Mouse (Mus musculus): ENCODE data around the gene Nrbp1.

Nrbp1 gene

GRCm38 (mm10) chr5:31240637-31241521 is at the start of gene Nrbp1, which contains the start of gene Gm9970:
Gene Nrbp1 (plus strand): TSS chr5:31240864.
Gene Gm9970 (minus strand): TSS chr5:31241232.
- peak; percentile 96 to 97 for DNase-seq (ENCODE audit: low spot score in 2 of 2)

GRCm38 (mm10) chr5:31192045-31192938 is 48.4 kb upstream of the Nrbp1 start:
- DNase-seq (ENCODE audit: low spot score in 2 of 2): no peak

- DNase-seq (ENCODE audit: low spot score in 2 of 2): peak; percentile 99 to 100
Measured at GRCm38 (mm10) chr5:31192939-31193630, 47.6 kb upstream of the Nrbp1 start, which contains the start of the genes Snx17 and Eif2b4. Gene Snx17 (plus strand): TSS chr5:31193227. Gene Eif2b4 (minus strand): TSS chr5:31193430.

GRCm38 (mm10) chr5:31193631-31194281 is 46.9 kb upstream of the Nrbp1 start:
- DNase-seq (ENCODE audit: low spot score in 2 of 2): no peak

GRCm38 (mm10) chr5:31194486-31195485 is 45.9 kb upstream of the Nrbp1 start:
- no peak for DNase-seq (ENCODE audit: low spot score in 2 of 2)

GRCm38 (mm10) chr5:31195671-31196070 is 45.0 kb upstream of the Nrbp1 start:
- no peak for DNase-seq (ENCODE audit: low spot score in 2 of 2)

GRCm38 (mm10) chr5:31196207-31196606 is 44.5 kb upstream of the Nrbp1 start:
- DNase-seq (ENCODE audit: low spot score in 2 of 2): no peak

- DNase-seq (ENCODE audit: low spot score in 2 of 2): no peak
Measured at GRCm38 (mm10) chr5:31197072-31197471, 43.6 kb upstream of the Nrbp1 start.

- no peak for DNase-seq (ENCODE audit: low spot score in 2 of 2)
Measured at GRCm38 (mm10) chr5:31198170-31198569, 42.5 kb upstream of the Nrbp1 start.

GRCm38 (mm10) chr5:31198616-31199320 is 41.9 kb upstream of the Nrbp1 start:
- DNase-seq (ENCODE audit: low spot score in 2 of 2): no peak

GRCm38 (mm10) chr5:31199321-31199892 is 41.3 kb upstream of the Nrbp1 start:
- no peak for DNase-seq (ENCODE audit: low spot score in 2 of 2)

- DNase-seq (ENCODE audit: low spot score in 2 of 2): no peak
Measured at GRCm38 (mm10) chr5:31199893-31200292, 40.8 kb upstream of the Nrbp1 start.

GRCm38 (mm10) chr5:31200327-31200768 is 40.3 kb upstream of the Nrbp1 start:
- DNase-seq (ENCODE audit: low spot score in 2 of 2): no peak

- no peak for DNase-seq (ENCODE audit: low spot score in 2 of 2)
Measured at GRCm38 (mm10) chr5:31201042-31201741, 39.5 kb upstream of the Nrbp1 start.

- DNase-seq (ENCODE audit: low spot score in 2 of 2): peak; percentile 97
Measured at GRCm38 (mm10) chr5:31201742-31202590, 38.7 kb upstream of the Nrbp1 start, which contains the start of gene Zfp513. Gene Zfp513 (minus strand): TSS chr5:31202303.

GRCm38 (mm10) chr5:31202933-31203332 is 37.7 kb upstream of the Nrbp1 start:
- no peak for DNase-seq (ENCODE audit: low spot score in 2 of 2)

GRCm38 (mm10) chr5:31203866-31204265 is 36.8 kb upstream of the Nrbp1 start:
- DNase-seq (ENCODE audit: low spot score in 2 of 2): no peak
